Mouse (Mus musculus) small intestine, adult 2 months (tissue): Measurements from ENCODE around the gene Helb. TPM values are rescaled to one million over a fixed set of nuclear protein-coding genes. Genes with fewer than 3 reads are reported as not detected.
"Not testable (repeated sequence)": the region's sequence is repeated elsewhere in the genome, so short reads cannot be mapped to it uniquely, and the experiment has no call there.

Experiments
- H3K27ac ChIP-seq: fragments of 200-500 bp; 2 replicates; pipeline ENCODE4 v1.5.1; 2012; ENCODE audit warnings: low read depth, low read length, control low read depth, inconsistent platforms; ENCODE audit not compliant: insufficient read depth
- H3K27me3 ChIP-seq: fragments of 200-500 bp; 2 replicates; pipeline ENCODE4 v1.6.1; 2012; ENCODE audit warnings: mild to moderate bottlenecking, moderate library complexity, low read length, inconsistent platforms; ENCODE audit not compliant: control insufficient read depth, insufficient read depth
- H3K36me3 ChIP-seq: fragments of 200-500 bp; 2 replicates; pipeline ENCODE4 v1.6.1; 2012; ENCODE audit warnings: mild to moderate bottlenecking, low read length, control low read depth, inconsistent platforms; ENCODE audit not compliant: control insufficient read depth, insufficient read depth
- H3K4me1 ChIP-seq: fragments of 200-500 bp; 2 replicates; pipeline ENCODE4 v1.6.1; 2012; ENCODE audit warnings: low read length, inconsistent platforms, mixed read lengths; ENCODE audit not compliant: control insufficient read depth, insufficient read depth, insufficient read length
- H3K4me3 ChIP-seq: fragments of 200-500 bp; 2 replicates; pipeline ENCODE4 v1.5.1; 2012; ENCODE audit warnings: low read depth, mild to moderate bottlenecking, control low read depth, inconsistent platforms, low read length, moderate library complexity
- CTCF ChIP-seq: fragments of 200-500 bp; IDR thresholded peaks from 2 replicates; pipeline ENCODE4 v1.5.1; 2012; ENCODE audit warnings: low read depth, mild to moderate bottlenecking, control low read depth, inconsistent platforms, low read length, moderate library complexity, mixed read lengths; ENCODE audit not compliant: insufficient replicate concordance, insufficient read length; ENCODE audit errors: extremely low read depth
- POLR2A ChIP-seq: fragments of 200-500 bp; IDR thresholded peaks from 2 replicates; pipeline ENCODE4 v1.6.1; 2012; ENCODE audit warnings: low read depth, mild to moderate bottlenecking, control low read depth, inconsistent platforms, low read length, moderate library complexity
- WGBS: fragments of 180-500 bp; shearing (Covaris S2); methylation state at CpG from one replicate; pipeline ENCODE4 v1.1.7; 2018; 5-methylcytosine and 5-hydroxymethylcytosine counted together
- polyA plus RNA-seq: library from polyadenylated mRNA; depleted of rRNA; stranded (reverse); fragments of >200 nt; gene quantifications from 2 replicates; pipeline ENCODE4 v1.2.3, GENCODE M21; 2012

Gene Helb
- polyA plus RNA-seq, 1 experiment = 4.4 TPM

DNA sequence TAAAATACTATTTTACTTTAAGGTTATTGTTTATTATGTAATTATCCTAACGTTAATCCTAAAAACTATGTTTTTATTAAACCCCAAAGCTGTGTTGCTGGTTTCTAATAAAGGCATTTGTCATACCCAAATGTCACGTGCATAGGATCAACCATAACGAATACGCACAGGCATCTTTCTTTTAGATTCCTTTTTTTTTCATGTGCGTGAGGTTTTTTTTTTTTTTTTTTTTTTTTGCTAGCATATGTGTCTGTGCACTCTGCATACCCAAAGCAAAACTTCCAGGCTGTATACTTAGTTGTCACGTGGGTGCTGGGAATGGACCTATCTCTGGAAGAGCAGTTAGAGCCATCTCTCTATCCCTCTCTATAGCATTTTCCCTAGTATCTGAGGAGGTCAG, 1.2 kb upstream of the Helb start:
- TF ChIP-seq POLR2A (no peak), CTCF (no peak)
- WGBS = 92% methylated on average over 6 of the region's 6 CpGs
- peaks cover 3% of the 10 kb centered on the region for H3K36me3 ChIP-seq
- H3K27ac ChIP-seq = no peak overlapping the region
- H3K27me3 ChIP-seq = no peaks in the 10 kb centered on the region
- no peaks in the 10 kb centered on the region; the same call in 1 of the 2 replicates for H3K4me1 ChIP-seq
- H3K4me3 ChIP-seq = no peak overlapping the region

DNA sequence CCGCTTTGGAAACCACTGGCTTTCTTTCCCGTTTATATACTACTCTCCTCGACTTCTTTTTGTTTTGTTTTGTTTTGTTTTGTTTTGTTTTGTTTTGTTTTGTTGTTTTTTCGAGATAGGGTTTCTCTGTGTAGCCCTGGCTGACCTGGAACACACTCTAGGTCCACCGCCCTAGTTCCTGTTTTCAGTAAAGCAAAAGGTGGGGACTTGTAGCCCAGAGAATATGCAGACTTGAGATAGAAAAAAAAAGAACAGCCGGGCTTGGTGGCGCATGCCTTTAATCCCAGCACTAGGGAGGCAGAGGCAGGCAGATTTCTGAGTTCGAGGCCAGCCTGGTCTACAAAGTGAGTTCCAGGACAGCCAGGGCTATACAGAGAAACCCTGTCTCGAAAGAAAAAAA, 695 bp upstream of the Helb start:
- H3K27ac ChIP-seq, H3K4me1 ChIP-seq, H3K36me3 ChIP-seq, H3K4me3 ChIP-seq, H3K27me3 ChIP-seq: not testable (repeated sequence)
- WGBS = 48% methylated on average over 9 of the region's 9 CpGs

GRCm38 (mm10) chr10:120111691-120112319, 982 bp downstream of the Helb start:
- Histone ChIP-seq H3K36me3 (peaks cover 15% of the 10 kb centered on the region), H3K4me1 (no peaks in the 10 kb centered on the region; the same call in 1 of the 2 replicates), H3K4me3 (peak overlapping the region; percentile 84), H3K27ac (no peak overlapping the region), H3K27me3 (no peaks in the 10 kb centered on the region)
- TF ChIP-seq POLR2A (no peak), CTCF (no peak)
- WGBS = 64% methylated on average over 3 of the region's 3 CpGs

DNA sequence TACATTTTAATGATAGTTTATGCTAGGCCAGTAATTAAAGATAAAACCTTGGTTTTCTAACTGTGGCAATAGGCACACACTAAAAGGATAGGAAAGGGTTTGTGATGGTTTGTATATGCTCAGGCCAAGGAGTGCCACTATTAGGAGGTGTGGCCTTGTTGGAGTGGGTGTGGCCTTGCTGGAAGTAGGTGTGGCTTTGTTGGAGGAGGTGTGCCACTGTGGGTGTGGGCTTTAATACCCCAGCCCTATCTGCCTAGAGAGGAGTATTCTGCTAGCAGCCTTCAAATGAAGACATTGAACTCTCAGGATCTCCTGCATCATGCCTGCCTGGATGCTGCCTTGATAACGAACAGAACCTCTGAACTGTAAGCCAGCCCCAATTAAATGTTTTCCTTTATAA, 12.0 kb downstream of the Helb start:
- no peak overlapping the region for H3K27ac ChIP-seq
- peaks cover 43% of the 10 kb centered on the region for H3K36me3 ChIP-seq
- no peak overlapping the region for H3K4me3 ChIP-seq
- no peak for TF ChIP-seq POLR2A
- TF ChIP-seq CTCF = no peak
- no peaks in the 10 kb centered on the region for H3K27me3 ChIP-seq
- H3K4me1 ChIP-seq = no peaks in the 10 kb centered on the region
- WGBS = 94% methylated on average over 1 of the region's 1 CpGs

- Histone ChIP-seq H3K4me3 (no peak overlapping the region), H3K27me3 (no peaks in the 10 kb centered on the region), H3K4me1 (no peaks in the 10 kb centered on the region), H3K36me3 (peaks cover 41% of the 10 kb centered on the region), H3K27ac (no peak overlapping the region)
- TF ChIP-seq CTCF (no peak), POLR2A (no peak)
- 77% methylated on average over 5 of the region's 5 CpGs for WGBS
Observed at GRCm38 (mm10) chr10:120097564-120097963, 15.2 kb downstream of the Helb start.

GRCm38 (mm10) chr10:120095716-120096115, 17.1 kb downstream of the Helb start:
- H3K4me1 ChIP-seq = no peaks in the 10 kb centered on the region
- TF ChIP-seq CTCF = no peak
- no peak for TF ChIP-seq POLR2A
- H3K27ac ChIP-seq = no peak overlapping the region
- 96% methylated on average over 5 of the region's 5 CpGs for WGBS
- H3K36me3 ChIP-seq = peaks cover 44% of the 10 kb centered on the region
- no peaks in the 10 kb centered on the region for H3K27me3 ChIP-seq
- no peak overlapping the region for H3K4me3 ChIP-seq

DNA sequence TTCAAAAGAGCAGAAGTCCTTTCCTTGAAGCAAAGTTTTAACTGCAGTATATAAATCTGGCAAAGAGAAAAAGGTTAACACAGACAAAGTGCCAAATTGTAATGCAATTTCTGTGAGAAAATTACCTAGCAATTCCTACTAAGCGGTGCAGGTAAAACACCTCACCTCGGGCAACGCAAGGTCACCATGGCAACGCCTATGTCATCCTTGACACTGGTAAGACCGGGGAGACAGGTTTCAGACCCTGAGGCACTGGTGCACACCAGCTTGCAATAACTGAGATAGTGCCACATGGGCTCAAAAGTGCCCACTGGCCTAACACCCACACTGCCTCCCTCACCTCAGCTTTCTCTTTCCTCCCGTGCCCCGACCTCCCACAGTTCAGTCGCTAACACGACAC, 17.7 kb downstream of the Helb start:
- H3K36me3 ChIP-seq = peaks cover 45% of the 10 kb centered on the region

DNA sequence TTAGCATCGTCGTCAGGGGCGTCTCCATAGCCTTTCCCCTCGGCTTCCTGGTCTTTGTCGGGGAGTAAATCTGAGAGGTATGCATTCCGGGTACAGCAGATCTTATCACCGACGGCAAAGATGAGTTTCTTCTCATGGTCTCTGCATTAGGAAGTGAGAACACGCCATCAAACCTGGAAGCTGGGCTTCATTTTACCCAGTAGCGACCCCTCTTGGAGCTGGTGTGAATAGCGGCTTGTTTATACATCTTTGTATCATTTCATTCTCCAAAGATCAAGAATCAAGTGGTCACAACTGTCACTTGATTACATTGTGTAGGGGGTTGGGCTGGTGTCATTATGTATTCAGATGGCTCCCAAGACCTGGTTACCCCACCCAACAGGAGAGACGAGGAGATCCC, 20.2 kb downstream of the Helb start:
- peaks cover 53% of the 10 kb centered on the region for H3K36me3 ChIP-seq
- H3K4me1 ChIP-seq = no peaks in the 10 kb centered on the region
- H3K27ac ChIP-seq = no peak overlapping the region
- WGBS = 92% methylated on average over 12 of the region's 12 CpGs
- TF ChIP-seq CTCF (no peak), POLR2A (no peak)
- H3K27me3 ChIP-seq = no peaks in the 10 kb centered on the region
- H3K4me3 ChIP-seq = no peak overlapping the region

More for the DNA sequence above, 17.7 kb downstream of the Helb start:
- Histone ChIP-seq H3K4me1 (no peaks in the 10 kb centered on the region), H3K27ac (no peak overlapping the region), H3K27me3 (no peaks in the 10 kb centered on the region), H3K4me3 (no peak overlapping the region)
- TF ChIP-seq POLR2A = no peak
- 87% methylated on average over 9 of the region's 9 CpGs for WGBS
